Mouse (Mus musculus) midbrain, postnatal 0 days (tissue): Measurements from ENCODE around the gene Gstt2. TPM values are rescaled to one million over a fixed set of nuclear protein-coding genes. Genes with fewer than 3 reads are reported as not detected.

Experiments
- ATAC-seq: fragments of 200-750 bp; cut with Nextera tagmentation; 2 replicates; pipeline ENCODE4 v1.8.0; 2017; ENCODE audit warnings: moderate number of reproducible peaks, mild to moderate bottlenecking, moderate TSS enrichment, moderate library complexity; ENCODE audit not compliant: low FRiP score
- DNase-seq: peaks from one replicate; pipeline ENCODE4 v3.0.0-alpha.2; 2015; ENCODE audit warnings: low spot score
- H3K27ac ChIP-seq: fragments of 300-500 bp; sonication (generic); 2 replicates; pipeline ENCODE4 v1.5.1; 2014; ENCODE audit warnings: low read depth, mild to moderate bottlenecking, low read length, mixed read lengths
- H3K27me3 ChIP-seq: fragments of 300-500 bp; sonication (generic); 2 replicates; pipeline ENCODE4 v1.6.1; 2014; ENCODE audit warnings: low read length, control low read depth, mixed read lengths; ENCODE audit not compliant: insufficient read depth
- H3K36me3 ChIP-seq: fragments of 300-500 bp; sonication (generic); 2 replicates; pipeline ENCODE4 v1.6.1; 2014; ENCODE audit warnings: low read length, control low read depth, mixed read lengths; ENCODE audit not compliant: insufficient read depth
- H3K4me1 ChIP-seq: fragments of 300-500 bp; sonication (generic); 2 replicates; pipeline ENCODE4 v1.6.1; 2014; ENCODE audit warnings: mild to moderate bottlenecking, control low read depth, antibody characterized with exemption, low read length, mixed read lengths; ENCODE audit not compliant: insufficient read depth
- H3K4me2 ChIP-seq: fragments of 300-500 bp; sonication (generic); 2 replicates; pipeline ENCODE4 v1.6.1; 2014; ENCODE audit warnings: low read depth, mild to moderate bottlenecking, low read length, mixed read lengths; ENCODE audit not compliant: poor library complexity, severe bottlenecking
- H3K4me3 ChIP-seq: fragments of 300-500 bp; sonication (generic); 2 replicates; pipeline ENCODE4 v1.5.1; 2014; ENCODE audit warnings: low read depth, mild to moderate bottlenecking, low read length, moderate library complexity
- H3K9ac ChIP-seq: fragments of 300-500 bp; sonication (generic); replicated peaks from 2 replicates; pipeline ENCODE4 v1.6.1; 2014; ENCODE audit warnings: mild to moderate bottlenecking, low read length, moderate library complexity, mixed read lengths; ENCODE audit not compliant: poor library complexity, severe bottlenecking
- H3K9me3 ChIP-seq: fragments of 300-500 bp; sonication (generic); 2 replicates; pipeline ENCODE4 v1.6.1; 2016; ENCODE audit warnings: low read length, control low read depth
- CTCF ChIP-seq: IDR thresholded peaks from 2 replicates; pipeline ENCODE4 v1.5.1; 2016; ENCODE audit warnings: antibody characterized with exemption, mild to moderate bottlenecking
- WGBS: fragments of 180-500 bp; shearing (Covaris S2); extraction: QIAGEN DNeasy Blood & Tissue Kit; methylation state at CpG from one replicate; pipeline ENCODE4 v1.1.7; 2014; 5-methylcytosine and 5-hydroxymethylcytosine counted together
- polyA plus RNA-seq: library from polyadenylated mRNA; unstranded; fragments of >200 nt; fragmentation: Nextera tagmentation; extraction: Ambion mirVana; gene quantifications from 2 replicates; pipeline ENCODE4 v1.2.1, GENCODE M21; 2015
- total RNA-seq: library from RNA; depleted of rRNA; stranded (reverse); fragments of >200 nt; gene quantifications from 2 replicates; pipeline ENCODE4 v1.2.3, GENCODE M21; 2014

Gene Gstt2
- total and polyA plus RNA-seq, 2 experiments from 2014 or later: 5.5 to 10.7 TPM

- no peak for TF ChIP-seq CTCF
- no peak overlapping the region for H3K4me3 ChIP-seq
- H3K9ac ChIP-seq: no peak overlapping the region
- no peaks in the 10 kb centered on the region for H3K9me3 ChIP-seq
- ATAC-seq (no peak), DNase-seq (no peak)
- 91% methylated on average over 4 of the region's 4 CpGs for WGBS
- H3K27ac ChIP-seq: no peak overlapping the region
- no peak overlapping the region for H3K4me2 ChIP-seq
- no peaks in the 10 kb centered on the region for H3K27me3 ChIP-seq
- peaks cover 15% of the 10 kb centered on the region; the same call in 1 of the 2 replicates for H3K36me3 ChIP-seq
- peaks cover 9% of the 10 kb centered on the region; the same call in 1 of the 2 replicates for H3K4me1 ChIP-seq
Measured at GRCm38 (mm10) chr10:75857598-75857997, 20.4 kb upstream of the Gstt2 start.

- WGBS: 87% methylated on average over 3 of the region's 3 CpGs
- TF ChIP-seq CTCF: no peak
- Histone ChIP-seq H3K4me1 (peaks cover 9% of the 10 kb centered on the region; the same call in 1 of the 2 replicates), H3K27me3 (no peaks in the 10 kb centered on the region), H3K9me3 (no peaks in the 10 kb centered on the region), H3K9ac (no peak overlapping the region), H3K4me2 (no peak overlapping the region), H3K4me3 (no peak overlapping the region), H3K36me3 (peaks cover 15% of the 10 kb centered on the region; the same call in 1 of the 2 replicates), H3K27ac (no peak overlapping the region)
- no peak for DNase-seq
- no peak for ATAC-seq
Measured at GRCm38 (mm10) chr10:75856976-75857375, 19.8 kb upstream of the Gstt2 start.

DNA sequence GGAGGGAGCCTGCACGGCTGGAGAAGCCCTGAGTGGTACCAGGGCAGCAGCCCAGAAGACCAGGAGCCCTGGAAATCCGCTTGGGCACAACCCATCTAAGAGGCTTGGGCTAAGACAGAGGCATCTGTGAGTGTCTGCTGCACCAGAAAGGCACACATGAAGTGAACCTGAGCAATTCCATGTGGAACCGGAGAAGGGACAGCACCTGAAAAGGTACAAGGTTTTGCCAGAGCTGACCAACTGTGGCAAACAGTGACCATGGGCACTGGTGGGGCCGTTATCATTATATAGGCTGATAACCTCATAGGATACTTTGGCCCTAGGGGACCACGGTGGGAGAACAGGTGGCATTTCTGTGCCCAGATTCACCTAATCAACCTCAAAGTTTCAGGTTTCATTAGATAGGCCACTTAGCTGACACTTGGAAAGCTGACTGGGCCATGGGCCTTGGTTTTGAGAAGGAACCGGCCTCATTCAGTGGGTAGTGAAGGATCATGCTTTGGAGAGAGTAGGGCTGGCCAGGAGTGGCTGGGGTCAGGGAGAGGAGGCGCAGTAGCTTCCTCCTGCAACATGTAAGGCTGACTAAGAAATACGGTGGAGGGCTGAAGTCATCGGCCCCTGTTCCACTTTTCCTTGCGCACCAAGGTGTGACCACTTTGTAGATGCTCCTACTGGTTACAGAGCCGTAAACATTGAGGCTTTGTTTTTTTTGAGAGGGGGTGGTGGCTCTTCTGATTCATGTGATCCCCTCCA is 19.1 kb upstream of the Gstt2 start:
- H3K9ac ChIP-seq: no peak overlapping the region
- WGBS: 85% methylated on average over 11 of the region's 11 CpGs
- no peak overlapping the region for H3K27ac ChIP-seq
- H3K27me3 ChIP-seq: no peaks in the 10 kb centered on the region
- H3K4me3 ChIP-seq: no peak overlapping the region
- H3K36me3 ChIP-seq: peaks cover 15% of the 10 kb centered on the region; the same call in 1 of the 2 replicates
- peaks cover 9% of the 10 kb centered on the region; the same call in 1 of the 2 replicates for H3K4me1 ChIP-seq
- H3K9me3 ChIP-seq: no peaks in the 10 kb centered on the region
- ATAC-seq: no peak
- no peak for TF ChIP-seq CTCF
- no peak for DNase-seq
- no peak overlapping the region for H3K4me2 ChIP-seq

- no peaks in the 10 kb centered on the region for H3K9me3 ChIP-seq
- DNase-seq (no peak), ATAC-seq (no peak)
- H3K36me3 ChIP-seq: peaks cover 15% of the 10 kb centered on the region; the same call in 1 of the 2 replicates
- no peak overlapping the region for H3K4me2 ChIP-seq
- 0 out of 2 replicates have a peak, but pooled peaks cover 7% of the 10 kb centered on the region for H3K4me1 ChIP-seq
- 92% methylated on average over 15 of the region's 15 CpGs for WGBS
- H3K27me3 ChIP-seq: no peaks in the 10 kb centered on the region
- H3K4me3 ChIP-seq: no peak overlapping the region
- H3K27ac ChIP-seq: no peak overlapping the region
- no peak overlapping the region for H3K9ac ChIP-seq
- TF ChIP-seq CTCF: no peak
Measured at GRCm38 (mm10) chr10:75855416-75855981, 18.3 kb upstream of the Gstt2 start.

GRCm38 (mm10) chr10:75854791-75855190 is 17.6 kb upstream of the Gstt2 start:
- 0 out of 2 replicates have a peak, but pooled peaks cover 7% of the 10 kb centered on the region for H3K4me1 ChIP-seq
- H3K36me3 ChIP-seq: peaks cover 15% of the 10 kb centered on the region; the same call in 1 of the 2 replicates
- H3K9ac ChIP-seq: no peak overlapping the region
- DNase-seq (no peak), ATAC-seq (no peak)
- no peaks in the 10 kb centered on the region for H3K27me3 ChIP-seq
- no peak overlapping the region for H3K4me3 ChIP-seq
- WGBS: 87% methylated on average over 6 of the region's 6 CpGs
- TF ChIP-seq CTCF: no peak
- no peak overlapping the region for H3K27ac ChIP-seq
- H3K4me2 ChIP-seq: no peak overlapping the region
- H3K9me3 ChIP-seq: no peaks in the 10 kb centered on the region

DNA sequence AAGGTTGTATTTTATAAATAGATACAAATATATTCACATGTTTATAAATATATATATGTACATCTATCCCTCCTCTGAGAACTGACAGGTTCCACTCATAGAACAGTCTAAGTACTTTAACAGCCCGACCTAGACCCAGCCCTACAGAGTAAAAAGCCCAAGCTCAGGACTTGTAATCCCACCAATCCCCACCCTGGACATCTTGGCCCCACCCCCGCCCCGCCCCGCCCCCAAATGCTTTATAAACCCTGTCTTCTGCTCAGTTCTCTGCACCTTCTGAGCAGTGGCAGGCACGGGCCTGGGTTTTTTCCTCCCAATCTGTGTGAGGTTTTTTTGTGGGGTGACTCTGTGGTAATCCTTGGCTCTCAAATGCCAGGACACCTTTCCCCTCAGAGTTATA is 16.9 kb upstream of the Gstt2 start:
- 56% methylated on average over 5 of the region's 5 CpGs for WGBS

More for the DNA sequence above, 16.9 kb upstream of the Gstt2 start:
- ATAC-seq (no peak), DNase-seq (no peak)
- H3K27me3 ChIP-seq: no peaks in the 10 kb centered on the region
- no peak overlapping the region for H3K4me3 ChIP-seq
- H3K9ac ChIP-seq: no peak overlapping the region
- H3K36me3 ChIP-seq: peaks cover 15% of the 10 kb centered on the region; the same call in 1 of the 2 replicates
- TF ChIP-seq CTCF: no peak
- no peaks in the 10 kb centered on the region for H3K9me3 ChIP-seq
- no peak overlapping the region for H3K4me2 ChIP-seq
- H3K27ac ChIP-seq: no peak overlapping the region
- H3K4me1 ChIP-seq: 0 out of 2 replicates have a peak, but pooled peaks cover 7% of the 10 kb centered on the region
